Mouse (Mus musculus) layer of hippocampus, adult 8-10 months (tissue): ENCODE measurements at regions not wholly inside any gene's neighbourhood (a gene's known extent, or its start where the extent isn't known, plus 50 kb on each side); places are given as distances from the start of the nearest gene placed in this dataset.
"Not testable (repeated sequence)": the region's sequence is repeated elsewhere in the genome, so short reads cannot be mapped to it uniquely, and the experiment has no call there.

Experiments
- DNase-seq, 2 experiments: peaks; one replicate each; pipeline ENCODE4 v3.0.0; 2022; ENCODE audit warnings: low spot score in 2 of 2

GRCm38 (mm10) chr7:87096500-87096899 is 100.6 kb downstream of the Vmn2r79 start:
- no peak for DNase-seq

GRCm38 (mm10) chr7:87099611-87100010 is 103.7 kb downstream of the Vmn2r79 start:
- not testable (repeated sequence) for DNase-seq

DNA sequence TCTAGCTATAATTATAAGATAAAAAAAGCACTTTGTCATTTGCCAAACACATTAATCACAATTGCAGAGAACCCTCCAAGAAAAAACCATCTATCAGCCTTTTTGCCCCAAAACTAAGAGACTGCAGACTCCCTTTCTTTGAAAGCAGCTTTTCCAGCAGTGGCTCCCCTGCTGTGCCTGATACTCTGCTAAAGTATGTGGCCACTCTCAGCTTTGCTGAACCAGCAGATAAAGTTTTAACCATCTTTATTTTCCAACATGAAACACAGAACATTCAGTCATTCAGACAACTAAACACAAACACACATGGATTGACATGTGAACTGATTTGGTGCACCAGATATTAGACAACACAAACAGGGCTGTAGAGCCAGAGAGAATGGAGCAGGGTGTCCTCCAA is 104.5 kb downstream of the Vmn2r79 start:
- DNase-seq = not testable (repeated sequence)

GRCm38 (mm10) chr7:87101281-87101680 is 105.4 kb downstream of the Vmn2r79 start:
- not testable (repeated sequence) for DNase-seq

- DNase-seq = no peak
These were observed 114.5 kb downstream of the Vmn2r79 start for GRCm38 (mm10) chr7:87110312-87110984.

GRCm38 (mm10) chr7:87110985-87111372 is 115.1 kb downstream of the Vmn2r79 start:
- no peak for DNase-seq

GRCm38 (mm10) chr7:87113654-87114053 is 117.7 kb downstream of the Vmn2r79 start:
- DNase-seq = peak; percentile 11 to 64

DNA sequence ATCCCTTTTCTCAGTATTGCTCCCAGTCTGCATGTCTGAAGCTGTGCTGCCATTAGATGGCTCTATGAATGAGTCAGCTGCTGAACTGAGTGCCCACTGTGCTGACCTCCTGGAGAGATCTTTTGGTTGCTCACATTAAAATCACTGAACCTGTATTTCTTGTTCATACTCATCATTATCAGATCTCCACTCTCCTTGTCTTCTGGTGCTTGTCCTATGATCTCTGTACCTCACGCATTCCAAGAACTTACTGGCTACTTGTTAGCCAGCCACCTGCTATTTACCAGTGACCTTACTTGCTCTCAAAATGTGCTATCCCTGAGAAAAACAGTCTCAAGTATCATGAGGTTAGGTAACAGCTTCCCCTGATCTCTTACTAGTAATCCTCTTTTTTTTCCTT is 123.4 kb upstream of the Nox4 start:
- DNase-seq = no peak

- no peak for DNase-seq
These were observed 100.0 kb upstream of the Nox4 start for GRCm38 (mm10) chr7:87145896-87146295.

DNA sequence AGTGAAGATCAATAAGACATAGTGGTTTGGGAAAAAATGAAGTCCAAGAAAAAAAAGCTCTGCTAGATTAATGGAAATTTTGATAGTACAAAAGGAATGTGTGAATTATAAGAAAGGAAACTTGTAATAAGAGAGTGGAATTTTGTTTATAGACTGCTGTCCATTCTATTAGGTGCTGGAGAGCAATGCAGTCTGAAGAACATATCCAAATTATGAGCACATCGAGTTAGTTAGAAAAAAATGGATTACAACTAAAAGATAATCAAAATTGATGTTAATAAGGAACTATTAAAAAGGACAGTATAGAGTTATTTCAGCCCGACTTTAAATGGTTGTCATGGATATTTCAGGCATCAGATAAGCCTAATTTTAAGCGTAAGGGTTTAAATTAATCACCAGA is 98.2 kb upstream of the Nox4 start:
- DNase-seq = no peak

- DNase-seq = no peak
These were observed 97.2 kb upstream of the Nox4 start for GRCm38 (mm10) chr7:87148681-87149080.

GRCm38 (mm10) chr7:87150991-87151390 is 94.9 kb upstream of the Nox4 start:
- no peak for DNase-seq

GRCm38 (mm10) chr7:87186443-87187153 is 59.3 kb upstream of the Nox4 start:
- no peak for DNase-seq

- no peak for DNase-seq
These were observed 50.2 kb upstream of the Nox4 start for GRCm38 (mm10) chr7:87195647-87196046.
